Mouse (Mus musculus): Measurements from ENCODE around the gene Reg3g.
"Not testable (repeated sequence)": the region's sequence is repeated elsewhere in the genome, so short reads cannot be mapped to it uniquely, and the experiment has no call there.

Gene Reg3g

DNA sequence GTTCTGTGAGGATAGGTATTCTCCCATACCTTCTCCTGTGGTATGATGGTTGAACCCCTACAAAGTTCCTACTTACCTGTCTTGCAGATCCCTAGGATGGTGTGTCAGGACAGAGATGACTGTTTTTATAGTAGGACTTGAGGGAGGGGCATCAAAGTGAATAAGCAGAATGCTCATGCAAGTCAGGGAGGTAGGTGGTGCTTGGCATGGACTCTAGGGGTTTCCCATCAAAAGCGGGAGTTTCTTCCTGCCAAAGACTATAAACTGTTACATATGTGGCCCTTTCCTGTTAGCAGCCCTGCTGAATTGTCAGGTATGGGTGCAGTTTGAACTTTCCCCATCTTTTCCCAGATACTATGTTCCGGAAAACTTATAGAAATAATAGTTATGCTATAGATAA, at the start of gene Reg3g:
Gene Reg3g, minus strand, starts transcription at position 101 of the 400 bp plus-strand sequence.
- no peak for DNase-seq

DNA sequence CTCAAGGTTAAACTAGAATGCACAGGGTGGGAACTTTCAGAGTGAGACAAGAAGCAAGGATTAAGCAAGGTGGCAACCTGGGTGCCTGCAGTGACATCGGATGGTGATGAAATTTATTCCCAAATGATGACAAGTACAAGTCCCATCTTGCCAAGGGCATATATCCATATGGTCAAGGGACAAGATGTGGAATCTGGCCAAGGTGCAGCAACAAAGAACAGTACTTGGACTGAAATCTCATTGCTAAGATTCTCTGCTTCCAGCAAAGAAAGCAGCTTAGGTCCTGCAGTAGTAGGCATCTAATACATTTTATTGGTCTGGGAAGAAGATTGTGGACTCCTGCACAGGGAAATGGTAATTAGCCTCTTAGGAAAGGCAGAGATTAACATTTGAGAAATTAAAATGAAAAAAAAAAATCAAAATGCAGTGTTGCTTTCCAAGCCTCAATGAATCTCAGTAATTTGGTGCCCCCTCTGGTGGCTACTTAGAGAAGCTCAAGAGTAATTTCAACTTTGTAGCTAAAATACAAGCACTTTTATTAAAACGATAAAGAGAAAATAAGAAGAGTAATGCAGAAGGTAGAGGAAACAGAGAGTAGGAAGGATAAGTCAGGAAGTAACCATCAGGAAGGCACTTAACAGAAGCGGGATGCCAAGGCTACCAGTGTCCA, 47.2 kb upstream of the Reg3g start:
- DNase-seq = no peak

DNA sequence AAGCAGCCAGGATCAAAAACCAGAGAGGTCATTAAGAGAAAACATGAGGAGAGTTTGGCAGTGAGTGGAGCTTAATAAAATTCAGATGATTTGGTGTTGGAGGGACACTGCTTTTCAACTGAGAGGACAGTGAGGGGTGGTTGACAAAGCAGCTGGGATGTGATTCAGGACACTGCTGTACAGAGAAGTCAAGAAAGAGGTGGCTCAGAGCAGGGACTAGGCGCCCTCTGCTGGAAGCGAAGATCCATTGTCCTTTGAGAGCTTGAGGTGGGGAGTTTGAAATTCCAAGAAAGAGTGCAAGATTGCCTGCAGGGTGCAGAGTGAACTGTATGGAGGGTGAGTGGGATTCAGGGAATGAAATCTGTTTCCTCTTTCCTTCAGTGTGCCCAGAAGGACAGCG, 44.2 kb upstream of the Reg3g start:
- no peak for DNase-seq

DNA sequence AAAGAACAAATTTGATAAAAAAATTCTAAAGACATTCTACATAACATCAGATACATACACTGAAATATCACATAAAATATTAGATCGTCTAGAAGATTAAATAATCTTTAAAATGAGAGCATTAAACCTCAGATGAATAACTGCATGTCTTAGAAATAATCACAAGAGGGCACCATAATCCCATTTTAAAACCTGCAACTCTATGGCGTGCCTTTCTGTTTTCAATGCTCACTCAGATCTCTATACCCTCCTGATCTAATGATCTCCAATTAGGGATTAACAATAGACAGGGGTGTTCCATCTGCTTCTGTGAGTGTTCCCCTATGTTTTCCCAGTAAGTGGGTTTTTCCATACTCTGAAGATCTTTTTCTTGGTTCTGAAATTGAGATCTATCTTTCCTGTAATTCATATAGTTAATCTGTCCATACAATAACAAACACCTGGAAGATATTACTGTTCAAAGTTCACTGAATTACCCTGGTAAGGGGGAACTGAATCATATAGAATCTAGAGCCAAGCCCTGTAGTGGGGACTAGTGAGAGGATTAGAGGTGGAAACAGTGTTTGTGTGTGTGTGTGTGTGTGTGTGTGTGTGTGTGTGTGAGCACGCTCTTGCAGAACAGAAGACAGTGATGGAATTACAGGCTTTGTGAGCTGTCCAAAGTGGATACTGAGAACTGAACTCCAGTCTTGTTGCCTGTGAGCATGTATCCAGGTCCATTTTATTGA, 41.7 kb upstream of the Reg3g start:
- no peak for DNase-seq

DNA sequence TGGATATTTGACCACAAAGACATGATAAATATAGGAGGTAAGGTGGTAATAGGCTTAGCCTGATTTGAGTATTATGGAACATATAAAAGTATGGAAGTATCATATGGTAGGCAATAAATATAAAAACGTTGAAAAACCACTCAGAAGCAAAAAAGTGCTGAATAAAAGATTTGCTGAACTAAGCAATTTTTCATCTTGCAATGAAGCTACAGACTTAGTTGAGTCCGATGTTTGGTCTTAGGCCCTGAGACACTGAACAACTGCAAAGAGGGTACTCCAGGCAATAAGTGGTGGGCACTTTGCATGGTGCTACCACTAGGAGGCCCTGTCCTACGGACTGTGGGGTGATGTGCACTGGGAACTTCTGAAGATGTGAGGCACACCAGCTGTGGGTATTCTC, 37.1 kb upstream of the Reg3g start:
- no peak for DNase-seq

DNA sequence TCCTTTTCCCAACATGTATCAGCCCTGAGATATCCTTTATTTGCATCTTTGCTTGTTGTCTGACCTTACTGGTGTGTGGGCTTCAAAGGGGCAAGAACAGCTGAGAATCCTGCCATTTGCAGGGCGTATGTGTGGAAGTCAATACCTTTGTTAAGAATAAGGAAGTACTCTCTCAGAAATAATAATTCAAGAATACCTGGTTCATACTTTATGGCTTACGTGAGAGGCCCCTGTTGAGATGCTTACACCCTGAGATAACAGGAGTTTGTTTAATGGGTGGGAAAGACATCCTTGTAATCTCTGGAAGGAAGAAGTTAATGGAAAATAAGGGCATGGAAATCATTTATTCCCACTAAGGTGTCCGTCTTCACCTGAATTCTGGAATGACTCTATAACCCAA, 26.0 kb upstream of the Reg3g start:
- no peak for DNase-seq

DNA sequence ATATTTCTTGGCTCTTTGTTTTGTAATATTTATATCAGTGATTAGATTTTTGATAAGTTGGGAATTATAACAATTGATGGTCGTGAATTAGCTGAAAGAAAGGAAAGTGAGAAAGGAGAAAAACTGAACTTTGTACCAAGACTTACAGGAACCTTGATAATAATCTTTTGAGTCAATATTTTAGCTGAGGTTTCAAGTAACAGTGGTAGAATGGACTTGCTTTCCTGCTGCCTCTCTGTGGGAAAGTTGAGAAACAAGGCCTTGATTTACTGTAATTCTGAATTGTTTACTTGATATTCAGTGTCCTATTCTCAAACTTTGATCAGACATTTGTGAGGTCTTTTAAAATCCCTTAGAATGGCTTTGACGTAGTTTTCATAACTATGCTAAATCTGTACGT, 615 bp upstream of the Reg3g start:
- no peak for DNase-seq

DNA sequence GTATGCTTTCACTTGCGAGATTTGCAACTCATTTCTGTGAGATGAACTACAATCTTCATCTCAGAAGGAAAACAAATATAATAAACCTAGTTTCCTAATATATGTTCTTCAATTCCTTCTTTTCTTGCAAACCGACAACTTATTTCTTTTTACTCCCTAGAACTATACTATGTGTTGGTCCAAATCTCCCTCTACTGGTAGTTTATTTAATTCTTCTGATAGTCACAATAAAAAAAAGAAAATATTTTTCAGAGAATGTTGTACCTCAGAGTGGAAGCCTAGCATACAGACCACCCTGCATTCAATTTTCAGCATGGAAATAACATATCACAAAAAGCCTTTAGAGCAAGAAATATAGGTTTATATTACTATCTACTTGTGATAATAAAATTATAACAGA, 5.4 kb downstream of the Reg3g start:
- no peak for DNase-seq

DNA sequence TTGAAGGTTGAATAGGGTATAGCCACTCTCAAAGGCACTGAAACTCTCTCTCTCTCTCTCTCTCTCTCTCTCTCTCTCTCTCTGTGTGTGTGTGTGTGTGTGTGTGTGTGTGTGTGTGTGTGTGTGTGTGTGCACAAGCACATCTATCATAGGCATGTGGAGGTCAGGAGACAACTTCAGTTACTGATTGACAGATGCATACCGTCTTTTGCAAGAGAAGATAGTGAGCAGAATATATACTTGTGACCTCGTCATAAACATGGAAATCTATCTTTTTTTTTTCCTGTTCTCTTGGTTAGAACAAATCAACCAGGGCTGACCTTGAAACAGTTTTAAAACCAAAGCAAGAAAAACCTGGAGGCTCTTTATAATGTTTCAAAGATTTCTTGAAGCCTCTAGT, 6.3 kb downstream of the Reg3g start:
- DNase-seq = no peak

DNA sequence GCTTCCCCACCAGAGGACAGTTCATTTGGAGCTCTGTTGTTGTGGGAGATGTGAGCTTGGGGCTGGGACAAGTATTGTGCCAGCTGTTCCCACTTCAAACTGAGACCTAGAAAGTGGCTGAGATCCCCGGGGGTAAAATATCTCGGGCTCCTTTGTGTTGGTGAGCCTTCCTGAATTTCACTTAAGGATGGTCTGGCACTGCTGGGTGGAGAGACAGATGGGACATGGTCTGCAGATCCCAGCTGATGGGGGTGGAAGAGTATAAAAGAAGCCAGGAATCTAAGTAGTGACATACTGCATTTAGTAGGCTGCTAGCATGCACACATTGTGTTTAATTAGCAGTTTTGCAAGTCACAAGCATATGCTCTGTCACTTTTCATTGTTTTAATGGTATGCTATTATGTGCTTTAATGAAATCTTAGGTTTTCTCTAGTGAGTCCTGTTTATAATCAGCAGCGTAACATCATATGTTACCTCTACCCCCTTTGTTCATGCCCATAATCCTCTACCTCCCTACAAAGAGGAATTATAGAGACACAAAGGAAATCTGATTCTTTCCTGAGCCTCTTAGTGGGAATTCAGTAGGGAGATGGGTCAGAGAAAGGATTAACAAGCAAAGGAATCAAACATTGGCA, 8.4 kb downstream of the Reg3g start:
- DNase-seq = peak; percentile 82

DNA sequence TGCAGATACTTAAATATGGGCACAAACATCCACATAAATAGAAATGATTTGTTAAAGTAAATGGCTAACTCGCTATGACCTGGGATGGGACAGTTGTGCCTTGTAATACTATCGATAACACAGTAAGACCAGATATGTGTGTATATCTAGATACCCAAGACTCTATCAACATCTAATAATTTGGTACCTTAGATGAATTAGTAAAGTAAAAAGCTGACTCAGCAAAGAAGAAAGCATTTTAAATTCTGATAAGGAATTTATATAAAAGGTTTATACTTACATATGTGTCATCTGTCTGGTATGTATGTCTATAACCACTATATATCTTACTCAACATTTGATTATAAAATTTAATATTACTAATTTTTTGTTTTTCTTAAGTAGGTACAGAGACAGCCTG, 15.9 kb downstream of the Reg3g start:
- no peak for DNase-seq

DNA sequence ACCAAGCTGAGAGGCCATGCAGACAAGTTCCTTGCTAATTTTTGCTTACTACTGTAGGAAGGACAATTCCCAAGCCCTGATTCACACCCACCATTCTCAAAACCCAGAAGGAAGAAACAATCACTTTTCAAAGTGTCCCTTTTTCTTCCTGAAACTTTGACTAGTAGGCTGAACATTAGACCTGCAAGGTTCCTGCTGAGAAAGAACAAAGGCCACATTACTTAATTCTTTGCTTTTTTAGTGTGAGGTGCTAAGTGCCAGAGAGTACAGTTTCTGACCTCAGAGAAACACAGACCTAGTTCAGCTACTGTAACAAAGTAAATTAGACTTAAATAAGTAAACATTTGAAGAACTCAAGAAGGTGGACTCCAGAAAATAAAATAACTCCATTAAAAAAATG, 20.3 kb downstream of the Reg3g start:
- no peak for DNase-seq

DNA sequence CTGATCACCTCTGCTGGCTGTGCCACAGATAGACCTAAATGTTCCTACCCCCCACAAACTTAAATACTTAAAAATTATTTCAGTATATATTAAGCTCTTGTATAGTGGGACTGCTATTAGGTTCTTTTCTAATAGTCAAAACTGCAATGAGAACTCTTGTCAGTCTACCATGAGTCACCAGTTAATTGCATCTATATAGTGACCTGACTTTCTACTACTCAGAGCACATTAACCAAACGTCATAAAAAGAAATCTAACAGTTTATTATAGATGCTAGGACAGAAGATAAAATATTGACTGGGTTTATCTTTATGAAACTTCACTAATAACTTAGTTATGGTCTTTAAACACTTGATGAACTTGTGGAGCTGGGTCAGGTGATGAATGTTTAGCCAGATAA, 21.5 kb downstream of the Reg3g start:
- no peak for DNase-seq

DNA sequence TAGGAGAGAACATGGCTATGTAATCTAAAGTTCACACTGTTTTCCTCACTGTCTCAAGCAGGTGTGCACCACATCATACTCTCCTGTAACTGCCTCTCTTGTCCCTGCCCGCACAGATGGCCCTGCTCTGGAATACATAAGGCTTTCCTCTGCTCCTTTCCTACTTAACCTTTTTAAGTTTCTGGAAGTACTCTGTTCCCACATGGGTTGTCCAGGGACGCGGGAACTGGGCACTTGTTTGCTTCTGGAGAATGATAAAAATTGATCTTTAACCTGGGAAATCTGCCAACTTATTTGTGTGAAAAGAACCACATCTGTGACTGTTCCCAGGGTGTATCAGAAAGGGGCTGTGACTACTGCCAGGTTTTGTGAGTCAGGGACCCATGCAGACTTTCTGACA, 43.2 kb downstream of the Reg3g start:
- no peak for DNase-seq

DNA sequence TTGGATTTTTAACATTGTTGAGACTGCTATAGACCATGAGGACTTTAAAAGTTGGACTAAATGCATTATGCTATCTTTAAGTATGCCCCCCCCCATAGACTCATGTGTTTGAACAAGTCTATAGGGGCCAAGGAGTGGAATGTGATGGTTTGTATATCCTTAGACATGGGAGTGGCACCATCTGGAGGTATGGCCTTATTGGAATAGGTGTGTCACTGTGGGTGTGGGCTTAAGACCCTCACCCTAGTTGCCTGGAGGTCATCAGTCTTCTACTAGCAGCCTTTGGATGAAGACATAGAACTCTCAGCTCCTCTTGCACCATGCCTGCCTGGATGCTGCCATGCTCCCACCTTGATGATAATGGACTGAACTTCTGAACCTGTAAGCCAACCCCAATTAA, 46.3 kb downstream of the Reg3g start, which contains the start of gene Reg1:
Gene Reg1, plus strand, starts transcription at position 301 of the 400 bp plus-strand sequence.
- DNase-seq = not testable (repeated sequence)
